Mouse (Mus musculus): ENCODE results near the gene Tmem156.

Gene Tmem156

DNA sequence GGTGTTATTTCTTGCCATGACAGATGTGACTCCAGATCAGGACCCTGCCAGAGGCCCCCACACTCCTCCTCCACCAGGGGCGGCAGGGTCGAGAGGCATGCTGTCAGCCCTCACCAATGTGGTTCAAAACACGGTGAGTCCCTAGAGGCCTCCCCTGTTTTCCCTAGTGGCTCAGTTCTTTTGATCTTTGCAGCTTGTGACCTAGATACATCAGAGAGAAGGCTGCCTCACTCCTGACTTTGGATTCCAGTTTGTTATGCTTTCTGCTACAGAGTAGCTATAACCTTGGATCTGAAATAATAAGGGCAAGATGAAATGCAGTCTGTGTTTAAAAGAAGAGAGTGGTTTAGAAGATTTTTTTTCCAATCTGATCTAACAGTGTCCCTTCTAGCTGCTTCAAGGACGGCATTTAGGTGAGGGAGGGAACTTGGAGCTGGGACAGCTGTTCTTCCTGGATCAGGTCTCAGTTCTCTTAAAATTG lies 85.9 kb downstream of the Tmem156 start:
- DNase-seq (ENCODE audit: extremely low read depth, insufficient read length, low spot score) = no peak

DNA sequence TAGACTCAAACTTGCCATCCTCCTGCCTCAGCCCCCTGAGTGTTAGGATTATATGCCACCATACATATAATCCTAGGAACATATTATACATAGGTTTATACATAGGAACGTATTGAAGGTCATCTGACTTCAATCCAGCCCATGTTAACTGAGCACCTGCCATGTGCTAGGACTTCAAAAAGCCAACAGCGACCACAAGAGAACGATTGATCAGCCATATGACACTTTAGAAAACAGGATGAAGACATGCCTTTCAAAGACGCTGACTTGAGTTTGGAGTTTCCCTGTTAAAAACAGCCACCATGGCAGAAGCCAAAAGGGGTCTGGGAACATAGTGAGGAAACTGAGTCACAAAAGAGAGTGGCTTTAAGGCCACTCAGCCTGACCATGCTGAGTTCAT lies 86.7 kb downstream of the Tmem156 start:
- DNase-seq (ENCODE audit: extremely low read depth, insufficient read length, low spot score) = no peak
